Mouse (Mus musculus) T-helper 1 cell (primary cell): ENCODE data around the gene Ifrd2.

Experiments
- in situ Hi-C: fragments of 300-600 bp; cut with MboI, MseI; formaldehyde crosslinking; loops from one replicate; pipeline ENCODE4 v1.15.1; 2025; ENCODE audit warnings: high pct_unique_total_duplicates

Ifrd2 gene

DNA sequence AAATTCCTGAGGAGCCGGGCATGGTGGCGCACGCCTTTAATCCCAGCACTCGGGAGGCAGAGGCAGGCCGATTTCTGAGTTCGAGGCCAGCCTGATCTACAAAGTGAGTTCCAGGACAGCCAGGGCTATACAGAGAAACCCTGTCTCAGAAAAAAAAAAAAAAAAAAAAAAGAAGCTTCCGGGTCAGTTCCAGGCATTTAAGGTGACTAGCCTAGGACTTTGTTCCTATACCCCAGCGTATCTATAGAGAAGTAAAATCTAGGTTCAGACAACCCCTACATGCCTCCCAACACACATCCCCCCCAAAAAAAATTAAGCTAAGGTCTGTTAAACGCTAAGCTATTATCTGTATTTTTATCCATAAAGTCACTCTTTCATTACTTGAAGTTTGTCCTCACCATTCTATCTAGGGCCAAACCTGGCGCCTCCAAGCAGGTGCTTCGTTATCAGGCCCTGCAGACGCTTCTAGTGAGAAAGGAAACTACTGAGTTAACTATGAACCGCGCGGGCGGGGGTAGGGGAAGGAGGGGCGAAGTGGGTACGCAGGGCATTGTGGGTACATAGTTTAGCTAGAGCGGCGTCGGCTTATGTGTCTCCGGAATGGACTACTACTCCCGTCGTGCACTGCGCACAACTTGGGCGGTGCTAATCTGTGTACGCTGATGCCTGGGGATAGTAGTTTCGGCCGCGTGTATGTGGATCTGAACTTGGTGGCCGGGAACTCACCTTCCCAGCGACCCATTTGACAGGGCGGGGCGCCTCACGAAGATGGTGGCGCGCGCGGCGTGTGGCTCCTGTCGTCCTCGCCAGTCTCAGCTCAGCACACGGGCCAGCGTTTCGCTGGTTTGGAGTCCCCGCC lies at the start of gene Ifrd2:
Ifrd2 (plus strand) TSS at position 669 of the 859 bp plus-strand sequence.
- in situ Hi-C loops = no loop called here

GRCm38 (mm10) chr9:107538231-107538630 lies 49.2 kb upstream of the Ifrd2 start:
- in situ Hi-C loops = loop anchor here (5.0 to 10.0 kb wide), 2 partner anchors 253 to 1176 kb away; partner anchors contain the start of gene Mapkapk3

GRCm38 (mm10) chr9:107538711-107539110 lies 48.7 kb upstream of the Ifrd2 start:
- in situ Hi-C loops = loop anchor here (5.0 to 10.0 kb wide), 2 partner anchors 254 to 1176 kb away; partner anchors contain the start of gene Mapkapk3

- in situ Hi-C loops = loop anchor here (5.0 to 10.0 kb wide), 2 partner anchors 255 to 1178 kb away; partner anchors contain the start of gene Mapkapk3
Observed at GRCm38 (mm10) chr9:107539940-107540339, 47.5 kb upstream of the Ifrd2 start.

DNA sequence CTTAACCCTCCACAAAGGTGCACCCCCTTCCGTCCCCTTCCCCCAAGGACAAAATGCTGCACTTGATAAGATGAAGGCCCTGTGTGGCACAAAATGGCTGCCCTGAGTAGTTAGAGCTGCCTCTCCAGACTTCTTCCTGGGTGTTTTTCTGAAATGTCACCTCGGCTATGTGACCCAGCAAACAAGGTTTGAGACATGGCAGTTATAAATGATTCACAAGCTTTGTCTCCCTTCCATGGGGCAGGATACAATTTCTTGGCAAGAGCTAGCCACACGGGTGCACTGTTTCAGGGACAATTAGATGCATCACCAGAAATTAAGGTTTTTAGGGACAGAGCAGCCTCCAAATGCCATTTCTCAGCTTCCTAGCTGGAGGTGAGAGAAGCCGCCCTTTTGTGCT lies 47.0 kb upstream of the Ifrd2 start:
- in situ Hi-C loops = no loop called here

- in situ Hi-C loops = no loop called here
Observed at GRCm38 (mm10) chr9:107541005-107541404, 46.4 kb upstream of the Ifrd2 start.

DNA sequence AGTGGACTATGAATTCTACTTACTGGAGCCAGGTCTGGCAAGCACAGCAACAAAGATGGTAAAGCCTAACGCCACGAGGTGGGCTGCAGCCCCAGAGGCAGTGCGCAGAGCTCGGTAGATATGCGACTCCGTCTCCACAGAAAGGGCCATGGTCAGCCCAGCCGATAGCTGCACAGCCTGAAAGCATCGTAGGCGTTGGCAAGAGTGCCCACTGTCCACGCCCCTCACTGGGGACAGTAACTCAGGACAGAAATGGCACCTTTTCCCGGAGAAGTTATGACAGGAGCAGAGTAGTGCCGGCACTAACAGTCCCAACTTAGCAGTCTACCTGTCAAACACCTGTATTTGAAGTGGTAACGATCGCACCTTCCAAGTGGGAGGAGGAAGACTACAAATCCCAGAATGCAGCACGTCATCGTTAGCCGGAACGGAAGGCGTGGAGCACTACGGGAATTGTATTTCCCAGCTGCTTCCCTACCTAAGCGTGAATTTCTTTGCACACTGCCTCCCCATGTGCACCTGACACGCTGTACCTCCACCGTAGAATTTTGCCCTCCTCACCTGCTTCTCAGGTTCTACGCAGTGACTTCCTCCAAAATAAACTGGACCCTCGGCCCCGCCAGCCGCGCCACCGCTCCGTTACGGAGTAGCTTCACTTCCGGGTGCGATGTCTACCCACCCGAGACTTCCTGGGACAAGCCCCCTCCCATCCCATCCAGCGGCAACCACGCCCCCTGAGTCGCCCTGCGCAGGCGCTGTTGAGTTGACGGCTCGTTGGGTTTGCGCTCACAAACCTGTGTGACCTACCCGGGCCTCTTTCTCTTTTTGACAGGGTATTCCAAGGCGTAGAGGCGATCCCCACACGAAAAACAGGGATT lies 45.7 kb upstream of the Ifrd2 start, which contains the start of the genes Cyb561d2 and Nprl2:
Cyb561d2 (minus strand) TSS at position 720 of the 878 bp plus-strand sequence.
Nprl2 (plus strand) TSS at position 753 of the 878 bp plus-strand sequence.
- in situ Hi-C loops = no loop called here

GRCm38 (mm10) chr9:107542352-107542686 lies 45.1 kb upstream of the Ifrd2 start:
- in situ Hi-C loops = no loop called here

DNA sequence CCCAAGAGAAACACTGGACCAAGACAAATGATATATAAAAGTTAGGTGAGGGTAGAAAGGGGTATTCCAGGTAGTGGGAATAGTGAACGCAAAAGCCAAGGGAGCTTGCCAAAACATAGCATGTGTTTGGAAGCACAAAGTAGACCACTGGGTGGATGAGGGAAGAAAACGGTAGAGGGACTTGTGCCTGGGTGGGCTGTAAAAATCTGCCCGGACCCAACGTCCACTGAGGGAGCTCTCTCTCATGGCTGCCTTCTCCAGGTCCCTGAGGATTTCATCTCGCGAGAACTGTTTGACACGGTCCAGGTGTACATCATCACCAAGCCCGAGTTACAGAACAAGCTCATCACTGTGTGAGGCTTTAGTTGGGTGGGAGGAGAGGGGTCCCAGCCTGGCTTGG lies 44.7 kb upstream of the Ifrd2 start:
- in situ Hi-C loops = no loop called here

DNA sequence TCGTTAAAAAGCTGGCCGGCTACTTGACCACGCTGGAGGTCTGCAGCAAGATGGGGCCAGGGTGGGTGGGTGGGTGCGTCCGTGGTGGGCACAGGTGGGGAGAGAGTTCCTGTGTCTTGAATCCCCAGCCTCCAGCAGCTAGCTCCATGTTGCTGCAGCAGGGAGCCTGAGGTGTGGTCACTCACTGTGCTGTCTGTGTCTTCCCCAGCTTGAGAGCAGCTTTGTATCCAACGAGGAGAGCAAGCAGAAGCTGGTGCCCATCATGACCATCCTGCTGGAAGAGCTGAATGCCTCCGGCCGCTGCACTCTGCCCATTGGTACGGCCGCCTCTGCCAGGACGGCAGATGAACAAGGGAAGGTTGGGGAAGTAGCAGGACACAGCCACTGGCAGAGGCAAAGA lies 44.1 kb upstream of the Ifrd2 start:
- in situ Hi-C loops = no loop called here

DNA sequence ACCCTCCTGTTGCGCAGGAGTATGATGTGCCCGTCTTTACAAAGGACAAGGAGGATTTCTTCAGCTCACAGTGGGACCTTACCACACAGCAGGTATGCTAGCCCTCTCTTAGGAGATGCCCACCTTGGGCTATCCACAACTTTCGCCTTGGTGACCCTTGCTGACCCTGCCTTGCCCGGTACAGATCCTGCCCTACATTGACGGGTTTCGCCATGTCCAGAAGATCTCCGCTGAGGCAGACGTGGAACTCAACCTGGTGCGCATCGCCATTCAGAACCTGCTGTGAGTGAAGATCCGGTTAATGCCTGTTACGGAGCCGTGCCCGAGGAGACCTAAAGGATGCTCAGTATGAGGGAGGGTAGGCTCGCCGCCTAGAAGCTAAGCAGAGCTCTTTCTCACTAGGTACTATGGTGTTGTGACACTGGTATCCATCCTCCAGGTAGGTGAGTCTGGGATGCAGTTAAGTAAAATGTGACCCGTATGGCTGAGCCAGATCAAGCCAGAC lies 43.2 kb upstream of the Ifrd2 start:
- in situ Hi-C loops = no loop called here

DNA sequence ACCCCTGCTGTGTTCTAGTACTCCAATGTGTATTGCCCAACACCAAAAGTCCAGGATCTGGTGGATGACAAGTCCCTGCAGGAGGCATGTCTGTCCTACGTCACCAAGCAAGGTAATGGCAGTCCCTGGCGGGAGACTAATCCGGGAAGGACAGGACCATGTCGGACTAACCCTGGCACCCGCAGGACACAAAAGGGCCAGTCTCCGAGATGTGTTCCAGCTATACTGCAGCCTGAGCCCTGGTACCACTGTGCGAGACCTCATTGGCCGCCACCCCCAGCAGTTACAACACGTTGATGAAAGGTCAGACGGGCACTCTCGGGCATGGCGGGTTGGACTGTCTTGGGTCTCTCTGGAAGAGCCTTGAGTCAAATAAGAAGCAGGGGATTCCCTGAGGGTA lies 42.7 kb upstream of the Ifrd2 start:
- in situ Hi-C loops = no loop called here

GRCm38 (mm10) chr9:107545199-107545598 lies 42.2 kb upstream of the Ifrd2 start:
- in situ Hi-C loops = no loop called here

DNA sequence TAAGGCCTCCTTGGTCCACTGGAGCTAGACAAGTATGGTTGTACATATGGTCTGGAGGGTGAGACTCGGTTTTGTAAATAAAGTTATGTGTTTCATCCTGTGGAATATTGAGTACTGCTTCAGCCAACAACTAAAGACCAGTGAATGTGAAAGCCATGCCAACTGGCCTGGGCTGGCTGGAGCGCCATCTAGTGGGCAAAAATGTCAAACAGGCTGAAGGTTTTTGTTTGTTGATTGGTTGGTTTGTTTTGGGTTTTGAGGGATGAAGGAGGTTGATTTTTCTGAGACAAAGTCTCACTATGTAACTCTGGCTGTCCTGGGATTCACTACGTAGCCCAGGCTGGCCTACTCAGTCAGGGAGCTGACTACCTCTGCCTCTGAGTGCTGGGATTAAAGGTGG lies 41.8 kb upstream of the Ifrd2 start:
- in situ Hi-C loops = no loop called here

- in situ Hi-C loops = no loop called here
Observed at GRCm38 (mm10) chr9:107547026-107547425, 40.4 kb upstream of the Ifrd2 start, which contains the start of gene Zmynd10. Gene Zmynd10 (plus strand): TSS chr9:107547298.

DNA sequence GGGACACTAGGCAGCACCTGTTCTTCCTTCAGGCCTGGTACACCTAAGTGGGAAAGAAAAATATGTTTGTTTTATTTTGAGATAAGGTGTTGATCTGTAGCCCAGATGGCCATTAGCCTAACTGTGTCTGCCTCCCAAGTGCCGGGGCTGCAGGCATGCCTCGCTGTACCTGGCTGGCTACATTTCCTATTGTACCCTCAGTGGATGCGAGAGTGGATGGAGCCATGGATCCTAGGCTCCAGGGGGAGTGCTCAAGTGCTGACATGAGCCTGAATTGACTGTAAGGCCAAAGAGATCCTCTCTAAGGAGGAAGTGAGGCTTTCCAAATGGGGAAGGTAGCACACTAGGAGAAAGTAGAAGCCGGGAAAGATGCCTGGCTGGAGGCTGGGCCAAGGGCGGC lies 39.5 kb upstream of the Ifrd2 start:
- in situ Hi-C loops = no loop called here

- in situ Hi-C loops = no loop called here
Observed at GRCm38 (mm10) chr9:107548820-107549219, 38.6 kb upstream of the Ifrd2 start.

GRCm38 (mm10) chr9:107549297-107550074 lies 38.0 kb upstream of the Ifrd2 start:
- in situ Hi-C loops = loop anchor here (10.0 to 25.0 kb wide), 2 partner anchors 655 to 1362 kb away; partner anchors contain the start of genes Manf and Ppm1m

GRCm38 (mm10) chr9:107550491-107551116 lies 36.8 kb upstream of the Ifrd2 start:
- in situ Hi-C loops = loop anchor here (10.0 to 25.0 kb wide), 2 partner anchors 656 to 1363 kb away; partner anchors contain the start of genes Manf and Ppm1m
